Mouse (Mus musculus): ENCODE measurements at regions not wholly inside any gene's neighbourhood (a gene's known extent, or its start where the extent isn't known, plus 50 kb on each side); places are given as distances from the start of the nearest gene placed in this dataset.

DNA sequence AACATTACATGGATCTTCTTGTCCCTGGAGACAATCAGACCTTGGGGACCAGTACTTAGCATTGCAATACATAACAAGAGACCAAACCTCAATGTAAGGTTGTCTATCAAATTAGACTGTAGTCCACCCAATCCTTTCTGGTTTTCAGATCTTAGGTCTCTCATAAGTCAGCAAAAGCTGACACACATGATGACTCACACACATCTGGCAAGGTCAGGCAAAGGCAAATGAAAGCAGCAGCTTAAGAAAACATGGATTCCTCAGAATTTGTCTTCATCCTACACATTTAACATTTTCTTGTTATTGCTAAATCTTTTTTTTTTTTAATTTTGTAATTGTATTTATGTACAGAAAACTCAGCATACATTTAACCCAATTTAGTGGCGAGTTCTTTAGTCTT, 52.0 kb downstream of the Gm11983 start:
- DNase-seq: no peak

DNA sequence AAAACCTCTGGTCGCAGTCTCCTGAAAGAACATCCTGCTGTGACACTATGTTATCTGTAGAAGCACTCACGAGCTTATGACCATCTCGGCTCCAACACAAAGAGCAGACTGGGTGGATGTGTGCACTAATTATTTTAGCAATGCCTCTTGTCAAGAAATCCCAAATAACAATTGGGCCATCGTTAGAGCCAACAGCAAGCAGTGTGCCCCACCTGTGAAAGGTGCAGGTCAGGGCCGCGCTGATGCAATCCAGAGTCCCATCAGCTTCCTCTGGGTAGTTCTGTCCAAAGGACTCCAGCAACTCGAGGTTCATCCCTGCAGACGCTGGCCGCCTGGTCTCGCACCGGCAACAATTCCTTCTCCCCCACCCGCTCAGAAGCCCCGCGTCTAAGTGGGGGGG, 54.6 kb downstream of the Gm11983 start:
- no peak for DNase-seq

DNA sequence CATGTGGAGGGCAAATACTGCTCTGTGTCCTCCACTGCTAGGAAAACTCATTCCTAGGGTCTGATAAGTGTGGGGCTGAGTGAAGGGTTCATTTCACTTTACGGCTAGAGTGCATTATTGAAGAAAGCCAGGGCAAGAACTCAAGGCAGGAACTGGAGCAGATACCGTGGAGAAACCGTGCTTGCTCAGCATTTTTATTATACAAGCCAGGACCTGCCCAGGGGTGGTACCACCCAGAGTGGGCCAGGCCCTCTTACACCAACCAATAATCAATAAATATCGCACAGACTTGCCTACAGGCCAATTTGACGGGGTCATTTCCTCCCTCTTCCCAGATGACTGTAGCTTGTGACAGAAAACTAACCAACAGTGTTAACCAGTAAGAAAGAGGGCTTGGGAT, 57.7 kb downstream of the Gm11983 start:
- DNase-seq: no peak

DNA sequence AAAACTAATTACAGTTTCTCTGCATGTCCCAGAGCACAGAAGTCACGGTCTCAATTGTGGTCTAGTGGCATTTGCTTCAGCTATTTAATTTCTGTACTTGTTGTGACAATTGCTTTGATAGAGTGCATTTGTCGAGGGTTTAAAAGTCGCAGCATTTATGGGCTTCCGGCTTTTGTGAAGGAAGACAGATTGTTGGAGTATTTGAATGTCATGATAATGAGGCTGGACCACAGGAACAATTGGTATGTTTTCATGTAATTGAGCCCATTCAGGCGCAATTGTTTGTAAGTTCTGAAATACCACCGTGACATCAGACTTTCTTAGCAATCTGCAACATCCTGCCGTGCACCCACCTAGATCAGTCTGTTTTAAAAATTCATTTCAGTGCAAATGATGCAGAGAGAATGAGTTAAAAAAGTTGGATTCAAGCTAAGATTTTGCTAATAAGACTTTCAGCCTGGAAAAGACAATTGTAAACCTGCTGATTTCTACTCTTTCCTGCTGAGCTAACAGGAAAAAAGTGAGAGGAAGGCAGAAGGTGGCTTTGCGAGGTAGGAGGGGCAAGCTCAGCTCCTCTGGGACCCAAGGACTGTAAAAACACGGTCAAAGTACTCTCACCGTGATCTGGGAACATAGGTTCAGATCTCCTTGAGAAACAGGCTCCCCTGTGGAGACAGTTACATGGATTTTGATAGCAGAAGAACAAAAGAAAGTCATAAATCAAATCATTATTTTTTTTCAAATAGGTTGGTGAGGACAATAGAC, 58.7 kb downstream of the Gm11983 start:
- no peak for DNase-seq

DNA sequence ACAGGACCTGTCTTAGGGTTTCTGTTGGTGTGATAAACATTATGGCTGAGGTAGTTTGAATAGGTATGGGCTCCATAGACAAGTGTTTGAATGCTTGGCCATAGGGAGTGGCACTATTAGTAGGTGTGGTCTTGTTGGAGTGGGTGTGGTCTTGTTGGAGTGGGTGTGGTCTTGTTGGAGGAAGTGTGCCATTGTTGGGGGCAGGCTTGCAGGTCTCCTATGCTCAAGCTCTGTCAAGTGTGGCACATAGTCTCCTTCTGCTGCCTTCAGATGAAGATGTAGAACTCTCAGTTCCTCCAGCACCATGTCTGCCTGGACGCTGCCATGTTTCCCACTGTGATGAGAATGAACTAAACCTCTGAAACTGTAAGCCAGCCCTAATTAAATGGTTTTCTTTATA, 59.9 kb downstream of the Gm11983 start:
- no peak for DNase-seq

DNA sequence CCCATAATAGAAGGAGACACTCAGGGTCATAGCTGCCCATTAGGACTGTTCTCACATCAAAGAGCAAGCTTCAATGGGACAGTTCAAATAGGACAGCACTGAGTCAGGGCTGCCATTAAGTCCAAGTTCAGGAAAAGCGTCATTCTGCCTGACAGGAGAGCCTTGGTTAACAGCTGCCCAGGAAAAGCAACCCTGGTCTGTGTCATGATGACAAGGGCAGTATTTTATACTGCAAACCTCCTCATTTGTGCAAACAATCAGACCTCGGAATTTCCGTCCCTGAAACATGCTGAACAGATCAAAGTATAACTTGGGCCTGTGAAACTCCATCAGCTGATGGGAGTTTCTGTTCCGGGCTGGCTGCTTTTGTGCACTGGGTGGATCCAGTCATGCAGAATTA, 62.8 kb downstream of the Gm11983 start:
- DNase-seq: no peak

DNA sequence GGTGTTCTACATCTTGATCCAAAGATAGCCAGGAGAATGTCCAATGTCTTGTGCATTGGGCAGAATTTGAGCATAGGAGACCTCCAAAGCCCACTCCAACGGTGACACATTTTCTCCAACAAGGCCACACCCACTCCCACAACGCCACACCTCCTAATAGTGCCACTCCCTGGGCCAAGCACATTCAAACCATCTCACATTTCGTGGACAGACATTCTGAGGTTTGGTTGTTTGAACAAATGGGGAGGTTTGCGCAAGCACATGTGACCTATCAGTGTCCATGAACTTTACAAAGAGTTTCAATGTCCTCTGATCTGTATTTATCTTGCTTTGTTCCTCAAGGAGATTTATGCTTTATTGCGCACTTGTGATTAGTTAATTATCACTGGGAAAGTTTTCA, 63.5 kb downstream of the Gm11983 start:
- DNase-seq: no peak

DNA sequence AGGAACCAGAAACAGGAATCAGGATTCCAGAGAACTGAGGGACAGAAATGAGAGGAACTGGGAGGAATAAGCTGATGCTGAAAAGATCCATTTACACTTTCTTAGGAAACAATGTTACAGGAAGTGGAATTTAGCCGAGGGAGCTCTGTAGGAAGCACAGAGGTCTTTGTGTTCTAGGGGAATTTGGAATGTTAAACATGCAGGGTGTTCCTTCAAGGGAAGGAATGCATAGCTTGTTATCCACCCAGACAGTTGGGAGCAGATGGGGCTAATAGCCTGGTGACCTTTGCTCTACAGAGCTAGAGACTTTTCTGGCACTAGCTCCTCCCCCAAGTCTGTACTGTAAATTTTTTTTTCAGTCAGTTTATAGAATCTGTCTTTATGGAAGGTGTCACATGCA, 64.1 kb downstream of the Gm11983 start:
- DNase-seq: no peak

DNA sequence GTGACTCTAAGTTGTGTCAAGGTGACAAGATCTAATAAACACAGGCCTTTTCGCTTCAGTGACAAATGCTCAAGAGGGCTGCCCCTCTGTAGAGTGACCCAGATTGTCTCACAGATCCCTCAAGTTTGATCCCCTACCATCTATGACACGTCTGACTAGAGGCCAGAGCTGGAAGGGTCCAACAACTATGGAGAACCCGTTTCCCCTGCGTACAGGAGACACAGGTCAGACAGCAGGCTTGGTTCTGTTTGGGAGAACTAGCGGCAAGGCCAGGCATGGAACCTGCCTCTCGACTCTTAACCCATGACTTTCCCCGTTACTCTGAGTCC, 68.1 kb downstream of the Gm11983 start:
- DNase-seq: no peak

DNA sequence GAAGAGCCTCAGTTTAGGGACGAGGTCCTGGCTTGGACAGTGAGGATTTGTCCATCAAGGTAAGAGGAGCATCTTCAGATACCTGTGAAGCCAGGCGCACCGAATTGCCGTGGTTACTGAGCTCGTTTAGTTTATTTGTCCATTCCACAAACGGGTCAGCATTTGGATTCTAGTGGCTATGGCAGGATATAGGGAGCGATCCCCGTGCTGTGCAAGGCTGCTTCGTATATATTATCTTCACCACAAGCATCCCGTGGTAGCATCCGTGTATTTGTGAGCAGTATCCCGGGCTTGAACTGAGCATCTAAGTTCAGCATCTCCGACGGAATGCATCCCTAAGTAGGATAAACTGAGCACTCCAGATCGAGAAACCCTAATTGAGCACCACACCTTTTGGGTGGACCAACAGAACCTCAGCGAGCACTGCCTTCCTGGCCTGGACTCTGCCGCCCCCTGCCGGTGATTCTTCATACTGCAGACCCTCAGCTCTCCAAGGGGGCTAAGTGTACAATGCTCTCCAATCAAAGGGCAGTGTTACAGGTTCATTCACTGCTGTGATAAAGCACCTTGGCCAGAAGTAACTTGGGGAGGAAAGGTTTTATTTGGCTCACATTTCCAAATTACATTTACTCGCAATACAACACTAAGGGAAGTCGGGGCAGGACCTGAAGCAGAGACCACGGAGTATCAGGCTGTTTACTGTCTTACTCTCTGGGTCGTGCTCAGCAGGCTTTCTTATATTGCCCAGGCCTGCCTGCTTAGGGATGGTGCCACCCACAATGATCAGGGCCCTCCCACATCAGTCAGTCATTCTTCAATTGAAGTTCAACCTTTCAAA, 68.6 kb downstream of the Gm11983 start:
- DNase-seq: peak; percentile 90

DNA sequence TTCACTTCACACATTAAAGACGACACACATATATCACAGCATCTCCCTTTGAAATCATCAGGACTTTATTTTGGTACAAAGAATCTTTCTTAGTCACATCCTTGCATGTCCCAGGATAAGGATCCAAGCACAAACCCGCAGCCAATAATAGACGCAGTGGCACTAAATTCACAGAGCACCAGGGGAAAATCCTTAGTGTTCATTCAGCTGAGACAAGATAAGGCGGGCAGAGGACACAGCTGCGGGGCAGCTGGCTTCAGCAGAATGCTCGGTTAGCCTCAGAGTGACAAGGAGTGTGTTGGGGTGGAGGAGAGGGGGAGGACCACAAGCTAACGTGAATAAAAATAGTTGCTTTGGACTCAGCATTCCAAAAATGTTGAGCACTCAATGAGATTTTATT, 70.7 kb downstream of the Gm11983 start:
- no peak for DNase-seq

DNA sequence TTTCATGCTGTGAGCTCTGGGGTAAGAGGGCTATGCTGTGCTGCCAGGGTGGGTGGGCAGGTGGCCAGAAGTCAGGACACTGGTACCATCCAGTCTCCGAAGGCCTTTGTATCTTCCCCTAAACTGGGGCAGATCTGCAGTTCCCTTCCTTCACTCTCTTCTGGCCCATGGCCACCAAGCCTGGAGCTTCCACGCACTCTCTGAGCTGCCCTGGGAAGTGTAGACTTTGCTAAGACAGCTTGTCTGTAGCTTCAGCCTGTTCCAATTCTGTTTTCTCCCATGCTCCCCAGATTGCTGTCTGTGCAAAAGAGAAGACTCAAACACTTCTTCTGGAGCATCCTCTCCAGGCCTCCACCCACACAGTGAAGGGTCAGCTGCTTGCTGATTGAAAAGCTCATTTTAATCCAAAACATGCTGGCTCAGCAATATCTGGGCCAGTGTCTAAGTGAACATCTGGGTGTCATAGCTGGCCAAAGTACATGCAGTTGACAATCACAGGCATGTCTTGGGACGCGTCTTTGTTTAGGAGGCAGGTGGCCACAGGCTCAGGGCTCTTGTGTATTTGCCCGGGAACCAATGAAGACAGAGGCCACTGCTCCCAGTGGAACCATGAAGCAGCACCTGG, 72.0 kb downstream of the Gm11983 start:
- no peak for DNase-seq

DNA sequence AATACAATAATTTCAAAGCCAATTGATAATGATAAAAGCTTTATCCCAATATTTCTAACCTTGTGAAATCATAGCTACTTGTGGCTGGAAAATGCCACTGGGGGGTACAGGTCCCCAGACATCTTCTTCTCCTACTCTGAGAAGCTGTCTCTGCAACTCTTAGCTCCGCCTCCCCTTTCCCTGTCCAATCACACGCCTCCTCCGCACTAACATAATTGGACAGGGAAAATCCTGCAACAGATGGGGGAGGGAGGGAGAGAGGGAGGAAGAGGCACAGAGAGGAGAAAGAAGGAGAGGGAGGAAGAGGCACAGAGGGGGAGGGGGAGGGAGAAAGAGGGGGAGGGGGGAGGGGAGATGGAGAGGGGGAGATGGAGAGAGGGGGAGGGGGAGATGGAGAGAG, 73.3 kb downstream of the Gm11983 start:
- no peak for DNase-seq

DNA sequence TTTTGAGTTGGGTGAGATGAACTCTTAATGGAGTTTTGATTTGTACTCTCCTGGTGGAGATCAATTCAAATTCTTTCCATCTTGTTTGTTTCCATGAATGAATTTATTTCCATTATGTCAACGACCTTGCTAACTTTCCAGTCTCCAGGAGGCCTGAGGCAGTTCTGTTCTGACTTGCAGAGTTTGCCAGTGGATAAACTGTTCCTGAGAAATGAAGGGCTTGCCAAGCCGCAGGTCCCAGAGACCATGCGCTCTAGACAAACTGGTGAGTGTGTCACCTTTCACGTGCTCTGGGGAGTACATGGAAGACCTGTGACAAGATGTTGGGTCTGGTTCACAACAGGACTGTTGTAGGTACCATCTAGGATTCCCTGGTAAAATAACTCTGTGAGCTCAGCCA, 74.5 kb downstream of the Gm11983 start:
- no peak for DNase-seq

DNA sequence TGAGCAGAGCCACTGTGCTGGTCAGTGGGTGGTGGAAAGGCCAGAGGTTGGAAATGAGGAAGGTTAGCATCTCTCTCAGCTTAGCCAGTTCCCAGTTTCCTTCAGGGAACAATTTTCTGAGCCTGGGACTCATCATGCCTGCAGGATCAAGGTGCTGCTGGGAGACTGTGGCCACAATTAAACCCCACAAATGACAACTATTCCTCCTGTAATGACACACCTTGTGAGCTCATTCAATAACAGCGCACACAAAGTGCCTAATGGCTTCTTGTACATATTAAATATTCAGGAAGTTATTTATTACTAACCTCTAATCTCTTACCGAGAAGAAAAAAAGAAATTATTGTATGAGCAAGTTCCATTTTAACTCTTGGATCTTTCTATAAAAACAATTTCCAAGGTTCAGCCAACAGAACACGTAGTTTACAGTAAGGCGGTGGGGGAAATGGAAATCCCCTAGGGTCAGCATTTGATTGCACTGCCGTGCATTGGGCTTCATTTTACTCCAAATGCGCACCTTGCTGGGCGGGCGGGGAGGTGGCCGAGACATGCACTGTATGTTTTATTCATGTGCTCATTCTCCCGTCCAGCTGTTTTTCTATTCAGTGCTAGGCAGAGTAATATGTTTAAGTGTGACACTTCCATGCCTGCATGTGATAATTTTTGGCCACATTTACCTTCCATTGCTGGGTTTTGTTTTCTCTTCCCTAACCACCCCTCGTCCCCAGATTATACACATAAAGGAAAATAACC, 75.4 kb downstream of the Gm11983 start:
- DNase-seq: no peak

DNA sequence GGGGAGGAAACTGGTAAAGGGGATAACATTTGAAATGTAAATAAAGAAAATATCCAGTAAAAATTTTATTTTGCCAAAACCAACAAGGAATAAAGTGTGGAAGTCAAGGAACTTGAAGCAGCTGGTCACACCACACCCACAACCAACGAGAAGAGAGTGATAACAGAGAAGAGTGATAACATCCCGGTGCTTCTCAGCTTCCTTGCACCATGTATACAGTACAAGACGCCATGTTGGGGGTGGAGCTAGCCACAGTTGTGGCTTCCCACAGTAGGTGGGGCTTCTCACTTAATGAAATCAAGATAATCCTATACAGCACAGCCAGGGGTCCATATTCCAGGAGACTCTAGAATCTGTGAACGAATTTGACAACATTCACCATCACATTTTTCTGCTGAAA, 77.9 kb downstream of the Gm11983 start:
- DNase-seq: no peak

DNA sequence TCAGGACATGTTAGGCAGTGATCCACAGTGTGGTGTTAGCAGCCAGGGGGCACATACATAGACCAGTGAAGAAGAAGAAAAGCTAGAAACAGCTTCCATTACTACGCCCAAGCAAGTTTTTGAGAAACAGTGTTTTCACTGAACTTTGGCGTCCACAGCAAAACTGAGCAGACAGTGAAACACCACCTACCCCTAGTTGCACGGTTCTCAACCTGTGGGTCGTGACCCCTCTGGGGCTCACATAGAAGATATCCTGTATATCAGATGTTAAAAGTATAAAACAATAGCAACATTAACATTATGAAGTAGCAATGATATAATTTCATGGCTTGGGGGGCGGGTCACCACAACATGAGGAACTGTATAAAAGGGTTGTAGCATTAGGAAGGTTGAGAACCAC, 81.1 kb downstream of the Ramp3 start:
- no peak for DNase-seq

DNA sequence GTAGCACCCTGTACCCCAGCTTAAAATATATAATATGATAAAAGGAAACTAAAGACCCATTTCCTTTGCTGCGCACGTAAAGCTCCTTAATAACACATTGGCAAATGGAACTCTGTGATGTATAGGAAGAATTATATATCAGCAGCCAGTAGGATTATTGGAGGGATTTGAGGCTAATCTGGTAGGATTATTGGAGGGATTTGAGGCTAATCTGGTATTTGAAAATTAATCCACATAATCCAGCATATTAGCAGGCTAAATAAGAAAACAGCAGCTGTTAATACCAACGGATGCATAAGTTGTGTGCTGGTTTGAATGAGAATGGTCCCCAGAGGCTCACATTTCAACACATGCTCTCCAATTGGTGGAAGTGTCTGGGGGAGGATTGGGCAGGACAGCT, 80.3 kb downstream of the Ramp3 start:
- no peak for DNase-seq

DNA sequence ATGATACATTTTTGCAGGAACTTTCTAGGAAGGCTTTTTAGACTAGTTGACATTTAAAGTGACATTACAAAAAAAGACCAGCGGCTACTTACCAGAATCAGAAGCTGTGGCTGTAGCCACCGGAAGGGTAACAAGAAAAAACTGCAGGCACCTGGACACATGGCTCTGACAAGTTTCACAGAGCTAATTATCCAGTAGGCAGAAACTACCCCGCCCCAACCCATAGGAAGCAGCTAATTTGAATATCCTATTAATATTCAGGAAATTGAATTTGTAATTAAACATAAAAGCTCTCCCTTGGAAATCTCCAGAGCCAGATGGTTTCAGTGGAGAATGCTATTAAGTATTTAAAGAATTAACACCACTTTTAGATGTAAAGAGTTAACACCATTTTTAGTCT, 79.8 kb downstream of the Ramp3 start:
- DNase-seq: no peak

DNA sequence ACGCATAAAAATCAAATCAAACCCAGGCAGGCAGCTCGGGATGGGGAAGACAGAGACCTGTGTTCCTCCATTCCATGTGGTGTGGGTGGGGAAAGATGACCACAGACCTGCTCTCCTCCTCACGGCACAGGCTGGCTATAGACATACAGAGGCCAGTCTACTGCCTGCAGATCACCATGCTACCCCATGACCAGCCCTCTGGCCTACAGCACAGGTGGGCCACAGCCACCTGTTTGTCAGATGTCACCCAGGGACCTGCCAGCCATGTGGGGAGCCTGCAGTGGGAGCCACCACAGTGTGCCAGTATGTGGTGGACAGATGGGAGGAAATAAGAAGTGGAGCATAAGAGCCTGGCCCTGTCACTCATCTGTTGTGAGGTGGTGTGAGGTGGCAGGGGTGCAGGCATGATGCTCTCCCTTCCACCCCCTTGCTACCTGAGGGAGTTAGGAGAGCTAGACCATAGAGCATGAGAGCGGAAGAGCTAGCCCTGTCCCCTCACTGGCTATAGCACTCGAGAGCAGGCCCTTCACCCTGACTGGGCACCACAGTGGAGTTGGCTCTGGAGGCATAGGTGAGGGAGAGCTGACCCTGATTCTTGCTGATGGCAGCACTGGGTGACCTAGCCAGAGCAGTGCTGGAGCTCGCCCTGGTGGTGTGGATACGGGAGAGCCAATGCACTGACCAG, 76.6 kb downstream of the Ramp3 start:
- no peak for DNase-seq

DNA sequence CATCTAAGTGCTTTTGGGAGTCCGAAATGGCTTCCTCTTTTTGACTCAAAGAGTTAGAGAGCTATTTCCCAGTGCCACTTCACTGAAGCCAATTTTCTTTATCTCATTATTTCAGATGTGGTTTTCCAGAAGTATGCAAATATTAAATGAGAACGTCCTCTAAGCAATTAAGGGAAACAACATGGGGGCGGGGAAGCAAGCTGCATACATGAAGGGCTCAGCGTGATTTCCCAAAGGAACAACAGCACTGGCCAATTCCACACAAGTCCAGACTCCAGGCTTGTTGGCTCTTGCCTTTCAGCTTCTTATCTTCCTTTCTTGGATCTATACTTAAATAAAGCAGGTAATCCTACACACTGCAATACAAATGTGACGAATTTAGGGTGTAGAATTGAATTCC, 73.2 kb downstream of the Ramp3 start:
- DNase-seq: no peak
